Mouse (Mus musculus) stomach, postnatal 0 days (tissue): Measurements from ENCODE around the gene Masp1. TPM values are rescaled to one million over a fixed set of nuclear protein-coding genes. Genes with fewer than 3 reads are reported as not detected.

Experiments
- ATAC-seq: fragments of 200-750 bp; cut with Nextera tagmentation; 2 replicates; pipeline ENCODE4 v1.8.0; 2017; ENCODE audit not compliant: low FRiP score, low TSS enrichment
- DNase-seq: peaks from one replicate; pipeline ENCODE4 v3.0.0-alpha.2; 2016; ENCODE audit warnings: low spot score
- H3K27ac ChIP-seq: fragments of 300-500 bp; sonication (generic); replicated peaks from 2 replicates; pipeline ENCODE4 v1.5.1; 2014; ENCODE audit warnings: mild to moderate bottlenecking, control low read depth
- H3K27me3 ChIP-seq: fragments of 300-500 bp; sonication (generic); 2 replicates; pipeline ENCODE4 v1.6.1; 2014; ENCODE audit warnings: low read length; ENCODE audit not compliant: control insufficient read depth, insufficient read depth
- H3K36me3 ChIP-seq: fragments of 300-500 bp; sonication (generic); 2 replicates; pipeline ENCODE4 v1.6.1; 2014; ENCODE audit warnings: low read length, mixed read lengths; ENCODE audit not compliant: control insufficient read depth, insufficient read depth
- H3K4me1 ChIP-seq: fragments of 300-500 bp; sonication (generic); replicated peaks from 2 replicates; pipeline ENCODE4 v1.6.1; 2014; ENCODE audit warnings: antibody characterized with exemption; ENCODE audit not compliant: control insufficient read depth, insufficient read depth
- H3K4me2 ChIP-seq: fragments of 300-500 bp; sonication (generic); replicated peaks from 2 replicates; pipeline ENCODE4 v1.6.1; 2014; ENCODE audit warnings: low read depth, mild to moderate bottlenecking, control low read depth, moderate library complexity
- H3K4me3 ChIP-seq: fragments of 300-500 bp; sonication (generic); 2 replicates; pipeline ENCODE4 v1.5.1; 2014; ENCODE audit warnings: low read depth, low read length, control low read depth
- H3K9ac ChIP-seq: fragments of 300-500 bp; sonication (generic); 2 replicates; pipeline ENCODE4 v1.6.1; 2014; ENCODE audit warnings: mild to moderate bottlenecking, low read length, control low read depth, mixed read lengths
- H3K9me3 ChIP-seq: fragments of 300-500 bp; sonication (generic); 2 replicates; pipeline ENCODE4 v1.6.1; 2016; ENCODE audit warnings: low read length; ENCODE audit not compliant: control insufficient read depth
- CTCF ChIP-seq: IDR thresholded peaks from 2 replicates; pipeline ENCODE4 v1.5.1; 2016; ENCODE audit warnings: antibody characterized with exemption, low read depth, mild to moderate bottlenecking, moderate library complexity
- EP300 ChIP-seq: optimal IDR thresholded peaks from 2 replicates; pipeline ENCODE3; 2016; ENCODE audit warnings: antibody characterized with exemption
- WGBS: fragments of 180-500 bp; shearing (Covaris S2); extraction: QIAGEN DNeasy Blood & Tissue Kit; methylation state at CpG from one replicate; pipeline ENCODE4 v1.1.7; 2014; 5-methylcytosine and 5-hydroxymethylcytosine counted together
- polyA plus RNA-seq: library from polyadenylated mRNA; unstranded; fragments of >200 nt; fragmentation: Nextera tagmentation; extraction: Ambion mirVana; gene quantifications from 2 replicates; pipeline ENCODE4 v1.2.1, GENCODE M21; 2015

Masp1 gene
- polyA plus RNA-seq, 1 experiment from 2014 or later, result 0.68 TPM

DNA sequence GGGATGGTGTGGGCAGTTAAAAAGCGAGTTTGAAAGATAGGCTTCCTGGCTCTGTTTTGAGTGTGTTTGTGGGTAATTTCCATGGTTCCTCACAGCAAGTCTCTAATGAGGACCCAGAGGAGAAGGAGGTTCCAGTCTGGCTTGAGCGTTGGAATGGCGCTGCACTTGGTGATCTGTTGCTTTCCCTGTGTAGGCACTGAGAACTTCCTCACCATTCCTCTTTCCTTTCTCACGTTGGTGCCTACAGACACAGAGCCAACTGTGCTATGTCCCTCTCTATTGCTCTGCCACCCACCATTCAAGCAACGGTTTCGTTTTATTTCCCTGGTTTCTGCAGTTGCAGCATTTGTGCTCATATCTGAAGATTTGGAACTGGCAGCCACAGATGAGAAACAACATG is 107.7 kb downstream of the Masp1 start:
- no peaks in the 10 kb centered on the region for H3K9me3 ChIP-seq
- no peak overlapping the region for H3K27ac ChIP-seq
- 83% methylated on average over 6 of the region's 6 CpGs for WGBS
- H3K36me3 ChIP-seq, result no peaks in the 10 kb centered on the region
- H3K9ac ChIP-seq, result no peak overlapping the region
- TF ChIP-seq CTCF (no peak), EP300 (no peak)
- no peaks in the 10 kb centered on the region for H3K27me3 ChIP-seq
- H3K4me2 ChIP-seq, result no peak overlapping the region
- no peak overlapping the region for H3K4me3 ChIP-seq
- H3K4me1 ChIP-seq, result no peaks in the 10 kb centered on the region
- DNase-seq (no peak), ATAC-seq (no peak)

DNA sequence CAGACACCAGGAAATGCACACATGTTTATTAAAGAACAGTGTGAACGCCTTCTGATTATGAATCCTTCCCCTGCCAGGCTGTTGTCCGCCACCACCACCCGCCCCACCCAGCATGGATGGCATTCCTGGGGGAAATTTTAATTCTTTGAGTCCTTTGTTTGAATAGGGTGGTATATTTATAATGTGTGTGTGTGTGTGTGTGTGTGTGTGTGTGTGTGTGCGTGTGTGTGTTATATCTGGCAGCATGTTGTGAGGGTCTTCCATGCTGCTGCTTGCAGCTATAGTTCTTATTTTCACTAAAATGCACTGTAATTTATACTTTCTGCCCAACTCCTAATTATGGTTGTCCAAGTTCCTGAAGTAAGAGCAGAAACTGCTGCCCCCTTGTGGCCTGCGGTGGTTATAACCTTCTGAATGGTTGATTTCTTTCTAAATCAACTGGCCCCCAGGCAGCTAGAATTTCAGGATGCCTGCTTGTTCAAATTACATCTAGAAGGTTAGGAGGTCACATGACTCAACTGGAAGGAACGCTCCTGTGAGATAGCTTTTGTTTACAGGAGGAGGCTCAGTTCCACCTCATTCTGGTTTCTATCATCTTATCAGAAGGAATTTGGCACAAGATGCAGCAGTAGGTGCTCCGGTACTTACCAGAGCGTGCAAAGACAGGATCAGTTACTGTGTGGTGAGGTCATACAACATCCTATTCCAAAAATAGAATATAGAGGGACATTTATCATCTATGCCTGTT is 117.4 kb downstream of the Masp1 start:
- WGBS, result 28% methylated on average over 8 of the region's 8 CpGs
- H3K4me2 ChIP-seq, result no peak overlapping the region
- DNase-seq (peak; percentile 80), ATAC-seq (peak; percentile 57)
- no peak overlapping the region for H3K27ac ChIP-seq
- H3K4me3 ChIP-seq, result no peak overlapping the region
- no peaks in the 10 kb centered on the region for H3K36me3 ChIP-seq
- H3K9ac ChIP-seq, result no peak overlapping the region
- no peaks in the 10 kb centered on the region for H3K27me3 ChIP-seq
- peak; percentile 88 for TF ChIP-seq CTCF
- no peak for TF ChIP-seq EP300
- no peaks in the 10 kb centered on the region for H3K4me1 ChIP-seq
- no peaks in the 10 kb centered on the region for H3K9me3 ChIP-seq

DNA sequence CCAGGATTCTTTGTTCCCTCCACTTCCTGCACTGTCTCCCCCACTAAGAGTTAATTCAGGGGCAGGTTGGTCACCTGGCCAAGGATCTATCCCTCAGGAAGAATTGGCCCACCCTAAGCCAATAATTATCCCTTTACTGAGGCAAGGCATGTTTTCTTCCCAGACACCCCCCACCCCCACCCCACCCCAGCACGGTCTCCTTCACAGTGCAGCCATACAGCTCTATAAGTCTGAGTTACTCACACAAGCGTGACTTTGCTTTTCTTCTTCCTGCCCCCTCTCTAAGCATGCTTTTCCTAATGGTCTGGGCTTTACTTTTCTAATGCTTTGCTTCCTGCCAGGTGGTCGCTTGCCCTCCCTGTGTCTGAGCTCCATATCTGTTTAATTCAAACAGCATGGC is 118.7 kb downstream of the Masp1 start:
- TF ChIP-seq CTCF, result no peak
- no peak for TF ChIP-seq EP300
- Histone ChIP-seq H3K4me3 (no peak overlapping the region), H3K27ac (no peak overlapping the region), H3K9me3 (no peaks in the 10 kb centered on the region), H3K4me2 (no peak overlapping the region), H3K36me3 (no peaks in the 10 kb centered on the region), H3K27me3 (no peaks in the 10 kb centered on the region), H3K9ac (no peak overlapping the region), H3K4me1 (no peaks in the 10 kb centered on the region)
- DNase-seq, result no peak
- no peak for ATAC-seq
- 67% methylated on average over 3 of the region's 3 CpGs for WGBS

DNA sequence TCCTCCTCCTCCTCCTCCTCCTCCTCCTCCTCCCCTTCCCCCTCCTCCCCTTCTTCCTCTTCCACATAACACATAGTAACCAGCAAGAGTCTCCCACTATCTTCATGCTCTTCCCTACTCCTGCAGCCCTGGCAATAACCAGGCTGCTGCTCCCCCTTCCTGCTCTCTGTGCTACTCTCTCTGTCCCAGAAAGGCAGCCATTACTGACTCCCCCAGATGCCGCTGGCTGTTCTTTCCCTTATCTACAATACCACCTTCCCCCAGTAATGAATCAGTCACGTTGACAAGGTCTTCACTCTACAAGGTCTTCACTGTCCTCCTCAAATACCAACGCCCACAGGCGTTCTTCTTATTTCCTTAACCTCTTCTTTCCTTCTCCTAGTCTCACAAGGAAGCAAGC is 119.2 kb downstream of the Masp1 start:
- DNase-seq, result peak; percentile 16
- Histone ChIP-seq H3K36me3 (no peaks in the 10 kb centered on the region), H3K4me2 (no peak overlapping the region), H3K9me3 (no peaks in the 10 kb centered on the region), H3K27ac (no peak overlapping the region), H3K9ac (no peak overlapping the region), H3K4me3 (no peak overlapping the region), H3K27me3 (no peaks in the 10 kb centered on the region), H3K4me1 (no peaks in the 10 kb centered on the region)
- ATAC-seq, result no peak
- TF ChIP-seq EP300 (no peak), CTCF (no peak)
- 28% methylated on average over 4 of the region's 4 CpGs for WGBS

Other genes starting within 250 kb of the Masp1 start
- gene Rtp1, start 91.7 kb downstream of the Masp1 start, polyA plus RNA-seq, result 0.02 TPM in 1 of 2 replicates, not detected in the other
- gene Rtp4, start 524 bp downstream of the Masp1 start, polyA plus RNA-seq, result 19.7 and 20.0 TPM in 2 replicates